Mouse (Mus musculus) forebrain, postnatal 0 days (tissue): ENCODE results near the gene Nek11. TPM values are rescaled to one million over a fixed set of nuclear protein-coding genes. Genes with fewer than 3 reads are reported as not detected.

Source experiments
- ATAC-seq: fragments of 200-750 bp; cut with Nextera tagmentation; 2 replicates; pipeline ENCODE4 v1.8.0; 2017; ENCODE audit warnings: mild to moderate bottlenecking, moderate library complexity
- DNase-seq: peaks from one replicate; pipeline ENCODE4 v3.0.0-alpha.2; 2015
- H3K27ac ChIP-seq: fragments of 300-500 bp; sonication (generic); 2 replicates; pipeline ENCODE4 v1.5.1; 2014; ENCODE audit warnings: low read depth, mild to moderate bottlenecking, antibody characterized with exemption, low read length, moderate library complexity, mixed read lengths
- H3K27me3 ChIP-seq: fragments of 300-500 bp; sonication (generic); 2 replicates; pipeline ENCODE4 v1.6.1; 2014; ENCODE audit warnings: mild to moderate bottlenecking, low read length, mixed read lengths; ENCODE audit not compliant: insufficient read depth
- H3K36me3 ChIP-seq: fragments of 300-500 bp; sonication (generic); 2 replicates; pipeline ENCODE4 v1.6.1; 2014; ENCODE audit warnings: mild to moderate bottlenecking, moderate library complexity; ENCODE audit not compliant: insufficient read depth
- H3K4me1 ChIP-seq: fragments of 300-500 bp; sonication (generic); 2 replicates; pipeline ENCODE4 v1.6.1; 2014; ENCODE audit warnings: antibody characterized with exemption; ENCODE audit not compliant: insufficient read depth
- H3K4me2 ChIP-seq: fragments of 300-500 bp; sonication (generic); 2 replicates; pipeline ENCODE4 v1.6.1; 2014; ENCODE audit warnings: low read depth, mild to moderate bottlenecking, moderate library complexity
- H3K4me3 ChIP-seq: fragments of 300-500 bp; sonication (generic); 2 replicates; pipeline ENCODE4 v1.5.1; 2014; ENCODE audit warnings: low read depth, low read length, mixed read lengths
- H3K9ac ChIP-seq: fragments of 300-500 bp; sonication (generic); 2 replicates; pipeline ENCODE4 v1.6.1; 2014; ENCODE audit warnings: mild to moderate bottlenecking
- H3K9me3 ChIP-seq: fragments of 300-500 bp; sonication (generic); 2 replicates; pipeline ENCODE4 v1.6.1; 2016; ENCODE audit warnings: low read length
- CTCF ChIP-seq: sonication (generic); IDR thresholded peaks from 2 replicates; pipeline ENCODE4 v1.5.1; 2016; ENCODE audit warnings: antibody characterized with exemption, control low read depth, low read depth
- WGBS: fragments of 180-500 bp; shearing (Covaris S2); extraction: QIAGEN DNeasy Blood & Tissue Kit; methylation state at CpG from one replicate; pipeline ENCODE4 v1.1.7; 2014; 5-methylcytosine and 5-hydroxymethylcytosine counted together
- polyA plus RNA-seq: library from polyadenylated mRNA; unstranded; fragments of >200 nt; fragmentation: Nextera tagmentation; extraction: Ambion mirVana; gene quantifications from 2 replicates; pipeline ENCODE4 v1.2.1, GENCODE M21; 2015
- total RNA-seq: library from RNA; depleted of rRNA; stranded (reverse); fragments of >200 nt; gene quantifications from 2 replicates; pipeline ENCODE4 v1.2.3, GENCODE M21; 2014; rRNA removed

Nek11 gene
- total RNA-seq (2.9 and 4.1 TPM in 2 replicates), polyA plus RNA-seq (1.6 and 3.3 TPM in 2 replicates)

DNA sequence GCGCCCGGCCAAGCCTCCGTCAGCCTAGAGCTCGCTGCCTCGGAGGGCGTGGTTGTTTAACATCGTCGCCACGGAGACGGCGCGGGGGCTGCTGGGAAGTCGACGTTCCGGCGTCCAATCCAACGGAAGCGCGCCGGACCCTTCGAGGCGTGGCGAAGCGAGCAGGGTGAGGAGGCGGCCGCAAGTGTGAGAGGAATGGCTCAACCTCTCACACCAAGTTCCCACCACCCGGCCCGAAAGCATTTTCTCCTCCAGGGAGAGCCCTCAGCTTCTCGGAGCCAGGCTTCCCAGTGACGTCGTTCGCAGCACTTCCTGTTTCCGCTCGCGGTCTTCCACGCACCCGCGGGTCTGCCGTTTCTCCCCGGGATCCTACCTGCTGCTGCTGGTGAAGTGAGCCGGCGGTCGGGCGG, at the start of gene Nek11, which contains the start of gene Aste1:
Gene Nek11, minus strand, starts transcription at position 307 of the 410 bp plus-strand sequence.
Gene Aste1, plus strand, starts transcription at position 175 of the 410 bp plus-strand sequence.
- H3K4me1 ChIP-seq, result peaks cover 6% of the 10 kb centered on the region
- no peaks in the 10 kb centered on the region for H3K27me3 ChIP-seq
- peak; percentile 93 for DNase-seq
- peak; percentile 11; the same call in 1 of the 2 replicates for TF ChIP-seq CTCF
- no peaks in the 10 kb centered on the region for H3K9me3 ChIP-seq
- H3K27ac ChIP-seq, result peak within 1 kb of the TSS; percentile 70
- no peaks in the 10 kb centered on the region for H3K36me3 ChIP-seq
- peak; percentile 97 for ATAC-seq
- 3% methylated on average over 44 of the region's 44 CpGs for WGBS
- peak within 1 kb of the TSS; percentile 71 for H3K4me3 ChIP-seq
- peak within 1 kb of the TSS; percentile 64 for H3K9ac ChIP-seq
- peak within 1 kb of the TSS; percentile 85 for H3K4me2 ChIP-seq

GRCm38 (mm10) chr9:105408549-105408948, 13.2 kb upstream of the Nek11 start:
- Histone ChIP-seq H3K4me2 (no peak overlapping the region), H3K27ac (no peak overlapping the region), H3K9ac (no peak overlapping the region), H3K36me3 (peaks cover 18% of the 10 kb centered on the region), H3K4me1 (no peaks in the 10 kb centered on the region), H3K4me3 (no peak overlapping the region), H3K9me3 (no peaks in the 10 kb centered on the region), H3K27me3 (no peaks in the 10 kb centered on the region)
- 93% methylated on average over 6 of the region's 6 CpGs for WGBS
- ATAC-seq (no peak), DNase-seq (peak; percentile 25)
- peak; percentile 35 for TF ChIP-seq CTCF

DNA sequence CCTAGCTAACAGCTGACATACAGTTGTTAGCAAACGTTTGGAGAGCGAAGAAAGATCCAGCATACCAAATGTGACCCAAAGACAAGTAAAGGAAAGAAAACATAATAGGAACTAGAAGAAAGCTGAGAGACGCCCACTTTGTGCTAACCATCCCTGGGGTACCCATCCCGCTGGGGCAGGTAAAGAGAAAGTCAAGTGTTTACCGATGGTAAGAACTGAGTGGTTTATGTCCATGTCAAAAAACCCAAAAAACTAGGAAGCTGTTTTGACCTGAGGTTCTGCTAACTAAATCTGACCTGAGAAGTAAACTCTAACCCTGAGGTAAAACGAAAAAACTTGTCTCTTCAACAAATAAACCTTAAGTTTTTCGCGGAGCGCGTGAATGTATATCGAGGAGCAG, 604 bp downstream of the Nek11 start:
- ATAC-seq (no peak), DNase-seq (no peak)
- no peaks in the 10 kb centered on the region for H3K36me3 ChIP-seq
- peaks cover 6% of the 10 kb centered on the region for H3K4me1 ChIP-seq
- peak overlapping the region; percentile 64 for H3K9ac ChIP-seq
- H3K4me2 ChIP-seq, result peak overlapping the region; percentile 85
- H3K27ac ChIP-seq, result no peak overlapping the region
- no peaks in the 10 kb centered on the region for H3K9me3 ChIP-seq
- TF ChIP-seq CTCF, result no peak
- H3K27me3 ChIP-seq, result no peaks in the 10 kb centered on the region
- 14% methylated on average over 11 of the region's 11 CpGs for WGBS
- H3K4me3 ChIP-seq, result peak overlapping the region; percentile 71

- H3K9me3 ChIP-seq, result no peaks in the 10 kb centered on the region
- no peak overlapping the region for H3K4me3 ChIP-seq
- H3K27ac ChIP-seq, result no peak overlapping the region
- no peak overlapping the region for H3K4me2 ChIP-seq
- 59% methylated on average over 5 of the region's 5 CpGs for WGBS
- H3K9ac ChIP-seq, result no peak overlapping the region
- H3K36me3 ChIP-seq, result no peaks in the 10 kb centered on the region
- no peak for ATAC-seq
- H3K27me3 ChIP-seq, result no peaks in the 10 kb centered on the region
- DNase-seq, result no peak
- no peaks in the 10 kb centered on the region for H3K4me1 ChIP-seq
- TF ChIP-seq CTCF, result no peak
These were observed 4.7 kb downstream of the Nek11 start for GRCm38 (mm10) chr9:105390616-105391015.

DNA sequence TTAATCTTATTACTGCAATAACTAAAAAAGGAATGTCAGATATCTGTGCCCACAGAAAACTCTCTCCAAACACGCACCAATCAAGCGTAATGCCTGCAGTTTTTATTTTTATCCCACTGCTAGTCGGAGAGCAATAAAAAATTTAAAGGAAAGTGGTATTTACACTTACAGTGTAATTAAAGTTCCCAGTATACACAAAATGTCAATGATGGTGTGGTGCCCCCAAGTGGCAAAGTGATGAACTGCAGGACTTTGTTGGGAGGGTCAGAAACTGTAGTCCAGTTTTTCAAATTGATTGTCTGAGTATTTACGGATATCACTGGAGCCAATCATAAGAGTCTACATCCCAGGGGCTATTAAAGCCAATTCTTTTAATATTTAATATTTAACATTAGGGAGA, 6.0 kb downstream of the Nek11 start:
- WGBS, result 14% methylated on average over 4 of the region's 4 CpGs
- Histone ChIP-seq H3K27ac (no peak overlapping the region), H3K9me3 (no peaks in the 10 kb centered on the region), H3K36me3 (no peaks in the 10 kb centered on the region), H3K4me2 (no peak overlapping the region), H3K4me1 (no peaks in the 10 kb centered on the region), H3K9ac (no peak overlapping the region), H3K27me3 (no peaks in the 10 kb centered on the region), H3K4me3 (no peak overlapping the region)
- DNase-seq (peak; percentile 86), ATAC-seq (peak; percentile 40; the same call in 1 of the 2 replicates)
- peak; percentile 87 for TF ChIP-seq CTCF

- DNase-seq, result no peak
- no peak for ATAC-seq
- no peaks in the 10 kb centered on the region for H3K9me3 ChIP-seq
- H3K36me3 ChIP-seq, result no peaks in the 10 kb centered on the region
- 71% methylated on average over 5 of the region's 5 CpGs for WGBS
- no peak overlapping the region for H3K9ac ChIP-seq
- no peaks in the 10 kb centered on the region for H3K4me1 ChIP-seq
- H3K4me2 ChIP-seq, result no peak overlapping the region
- H3K27me3 ChIP-seq, result no peaks in the 10 kb centered on the region
- no peak for TF ChIP-seq CTCF
- no peak overlapping the region for H3K4me3 ChIP-seq
- H3K27ac ChIP-seq, result no peak overlapping the region
These were observed 7.9 kb downstream of the Nek11 start for GRCm38 (mm10) chr9:105387403-105387802.

GRCm38 (mm10) chr9:105379533-105380145, 15.7 kb downstream of the Nek11 start:
- DNase-seq (no peak), ATAC-seq (peak; percentile 36; the same call in 1 of the 2 replicates)
- Histone ChIP-seq H3K36me3 (no peaks in the 10 kb centered on the region), H3K9me3 (no peaks in the 10 kb centered on the region), H3K4me2 (no peak overlapping the region), H3K27ac (no peak overlapping the region), H3K4me1 (0 out of 2 replicates have a peak, but pooled peaks cover 16% of the 10 kb centered on the region), H3K27me3 (no peaks in the 10 kb centered on the region), H3K9ac (no peak overlapping the region), H3K4me3 (no peak overlapping the region)
- WGBS, result 35% methylated on average over 8 of the region's 8 CpGs
- TF ChIP-seq CTCF, result no peak
